Mouse (Mus musculus): ENCODE data around the gene Ppp4r4. TPM values are rescaled to one million over a fixed set of nuclear protein-coding genes. Genes with fewer than 3 reads are reported as not detected.
A peak's percentile ranks its signal among the peaks of the same experiment; 100 is the strongest.

Ppp4r4 gene
- polyA plus RNA-seq, 1 experiment from 2014 or later = 3.5 TPM

GRCm38 (mm10) chr12:103515638-103516037, 16.4 kb upstream of the Ppp4r4 start:
- Histone ChIP-seq H3K9me3 (ENCODE audit: control insufficient read depth, low read length) (no peaks in the 10 kb centered on the region), H3K27ac (ENCODE audit: low read depth, low read length) (no peak overlapping the region), H3K4me3 (ENCODE audit: low read depth, low read length) (no peak overlapping the region), H3K9ac (ENCODE audit: low read length) (no peak overlapping the region), H3K36me3 (ENCODE audit: control insufficient read depth, insufficient read depth, low read length) (no peaks in the 10 kb centered on the region), H3K27me3 (ENCODE audit: control insufficient read depth, insufficient read depth, low read length) (no peaks in the 10 kb centered on the region), H3K4me1 (ENCODE audit: control insufficient read depth, insufficient read depth, low read length) (peaks cover 4% of the 10 kb centered on the region; the same call in 1 of the 2 replicates), H3K4me2 (no peak overlapping the region)
- ATAC-seq (ENCODE audit: low FRiP score) (no peak), DNase-seq (ENCODE audit: low spot score, missing footprints) (no peak)
- 84% methylated on average over 4 of the region's 4 CpGs for WGBS

- Histone ChIP-seq H3K9me3 (ENCODE audit: control insufficient read depth, low read length) (no peaks in the 10 kb centered on the region), H3K4me3 (ENCODE audit: low read depth, low read length) (no peak overlapping the region), H3K9ac (ENCODE audit: low read length) (no peak overlapping the region), H3K36me3 (ENCODE audit: control insufficient read depth, insufficient read depth, low read length) (no peaks in the 10 kb centered on the region), H3K4me2 (no peak overlapping the region), H3K27me3 (ENCODE audit: control insufficient read depth, insufficient read depth, low read length) (no peaks in the 10 kb centered on the region), H3K4me1 (ENCODE audit: control insufficient read depth, insufficient read depth, low read length) (peaks cover 2% of the 10 kb centered on the region; the same call in 1 of the 2 replicates), H3K27ac (ENCODE audit: low read depth, low read length) (no peak overlapping the region)
- 91% methylated on average over 6 of the region's 6 CpGs for WGBS
- DNase-seq (ENCODE audit: low spot score, missing footprints) (no peak), ATAC-seq (ENCODE audit: low FRiP score) (no peak)
These were observed 13.4 kb upstream of the Ppp4r4 start for GRCm38 (mm10) chr12:103518640-103519039.

- H3K9ac ChIP-seq (ENCODE audit: low read length) = no peak overlapping the region
- H3K9me3 ChIP-seq (ENCODE audit: control insufficient read depth, low read length) = no peaks in the 10 kb centered on the region
- H3K36me3 ChIP-seq (ENCODE audit: control insufficient read depth, insufficient read depth, low read length) = no peaks in the 10 kb centered on the region
- H3K4me2 ChIP-seq = no peak overlapping the region
- ATAC-seq (ENCODE audit: low FRiP score) (no peak), DNase-seq (ENCODE audit: low spot score, missing footprints) (no peak)
- no peak overlapping the region for H3K4me3 ChIP-seq (ENCODE audit: low read depth, low read length)
- H3K27ac ChIP-seq (ENCODE audit: low read depth, low read length) = no peak overlapping the region
- peaks cover 4% of the 10 kb centered on the region for H3K4me1 ChIP-seq (ENCODE audit: control insufficient read depth, insufficient read depth, low read length)
- WGBS = 80% methylated on average over 2 of the region's 2 CpGs
- H3K27me3 ChIP-seq (ENCODE audit: control insufficient read depth, insufficient read depth, low read length) = no peaks in the 10 kb centered on the region
These were observed 1.5 kb upstream of the Ppp4r4 start for GRCm38 (mm10) chr12:103530596-103530995.

GRCm38 (mm10) chr12:103532649-103533395, 739 bp downstream of the Ppp4r4 start:
- H3K4me2 ChIP-seq = peak overlapping the region; percentile 94
- DNase-seq (ENCODE audit: low spot score, missing footprints) (peak; percentile 96), ATAC-seq (ENCODE audit: low FRiP score) (peak; percentile 75)
- H3K27me3 ChIP-seq (ENCODE audit: control insufficient read depth, insufficient read depth, low read length) = no peaks in the 10 kb centered on the region
- H3K9me3 ChIP-seq (ENCODE audit: control insufficient read depth, low read length) = no peaks in the 10 kb centered on the region
- no peaks in the 10 kb centered on the region for H3K36me3 ChIP-seq (ENCODE audit: control insufficient read depth, insufficient read depth, low read length)
- under 1% methylated on average over 44 of the region's 44 CpGs for WGBS
- H3K27ac ChIP-seq (ENCODE audit: low read depth, low read length) = no peak overlapping the region
- peak overlapping the region; percentile 75 for H3K9ac ChIP-seq (ENCODE audit: low read length)
- peaks cover 4% of the 10 kb centered on the region for H3K4me1 ChIP-seq (ENCODE audit: control insufficient read depth, insufficient read depth, low read length)
- peak overlapping the region; percentile 64 for H3K4me3 ChIP-seq (ENCODE audit: low read depth, low read length)

- Histone ChIP-seq H3K36me3 (ENCODE audit: control insufficient read depth, insufficient read depth, low read length) (no peaks in the 10 kb centered on the region), H3K27ac (ENCODE audit: low read depth, low read length) (no peak overlapping the region), H3K4me3 (ENCODE audit: low read depth, low read length) (no peak overlapping the region), H3K9me3 (ENCODE audit: control insufficient read depth, low read length) (no peaks in the 10 kb centered on the region), H3K9ac (ENCODE audit: low read length) (no peak overlapping the region), H3K4me1 (ENCODE audit: control insufficient read depth, insufficient read depth, low read length) (no peaks in the 10 kb centered on the region), H3K27me3 (ENCODE audit: control insufficient read depth, insufficient read depth, low read length) (no peaks in the 10 kb centered on the region), H3K4me2 (no peak overlapping the region)
- WGBS = 77% methylated on average over 4 of the region's 4 CpGs
- no peak for DNase-seq (ENCODE audit: low spot score, missing footprints)
- no peak for ATAC-seq (ENCODE audit: low FRiP score)
These were observed 8.3 kb downstream of the Ppp4r4 start for GRCm38 (mm10) chr12:103540429-103540828.

- peaks cover 4% of the 10 kb centered on the region; the same call in 1 of the 2 replicates for H3K4me1 ChIP-seq (ENCODE audit: control insufficient read depth, insufficient read depth, low read length)
- H3K4me3 ChIP-seq (ENCODE audit: low read depth, low read length) = no peak overlapping the region
- H3K4me2 ChIP-seq = no peak overlapping the region
- H3K27me3 ChIP-seq (ENCODE audit: control insufficient read depth, insufficient read depth, low read length) = no peaks in the 10 kb centered on the region
- H3K36me3 ChIP-seq (ENCODE audit: control insufficient read depth, insufficient read depth, low read length) = no peaks in the 10 kb centered on the region
- WGBS = 90% methylated on average over 2 of the region's 2 CpGs
- DNase-seq (ENCODE audit: low spot score, missing footprints) = no peak
- no peak for ATAC-seq (ENCODE audit: low FRiP score)
- H3K27ac ChIP-seq (ENCODE audit: low read depth, low read length) = no peak overlapping the region
- no peaks in the 10 kb centered on the region for H3K9me3 ChIP-seq (ENCODE audit: control insufficient read depth, low read length)
- no peak overlapping the region for H3K9ac ChIP-seq (ENCODE audit: low read length)
These were observed 11.3 kb downstream of the Ppp4r4 start for GRCm38 (mm10) chr12:103543351-103543750.

- no peak overlapping the region for H3K9ac ChIP-seq (ENCODE audit: low read length)
- no peaks in the 10 kb centered on the region for H3K36me3 ChIP-seq (ENCODE audit: control insufficient read depth, insufficient read depth, low read length)
- H3K27me3 ChIP-seq (ENCODE audit: control insufficient read depth, insufficient read depth, low read length) = no peaks in the 10 kb centered on the region
- DNase-seq (ENCODE audit: low spot score, missing footprints) = peak; percentile 91
- peak; percentile 40; the same call in 1 of the 2 replicates for ATAC-seq (ENCODE audit: low FRiP score)
- H3K9me3 ChIP-seq (ENCODE audit: control insufficient read depth, low read length) = no peaks in the 10 kb centered on the region
- H3K4me2 ChIP-seq = no peak overlapping the region
- no peak overlapping the region for H3K4me3 ChIP-seq (ENCODE audit: low read depth, low read length)
- H3K4me1 ChIP-seq (ENCODE audit: control insufficient read depth, insufficient read depth, low read length) = peaks cover 4% of the 10 kb centered on the region; the same call in 1 of the 2 replicates
- 8% methylated on average over 3 of the region's 3 CpGs for WGBS
- H3K27ac ChIP-seq (ENCODE audit: low read depth, low read length) = no peak overlapping the region
These were observed 12.1 kb downstream of the Ppp4r4 start for GRCm38 (mm10) chr12:103544213-103544612.

GRCm38 (mm10) chr12:103547438-103547837, 15.4 kb downstream of the Ppp4r4 start:
- H3K27me3 ChIP-seq (ENCODE audit: control insufficient read depth, insufficient read depth, low read length) = no peaks in the 10 kb centered on the region
- ATAC-seq (ENCODE audit: low FRiP score) = no peak
- no peak for DNase-seq (ENCODE audit: low spot score, missing footprints)
- H3K4me1 ChIP-seq (ENCODE audit: control insufficient read depth, insufficient read depth, low read length) = peaks cover 4% of the 10 kb centered on the region; the same call in 1 of the 2 replicates
- H3K4me3 ChIP-seq (ENCODE audit: low read depth, low read length) = no peak overlapping the region
- no peaks in the 10 kb centered on the region for H3K9me3 ChIP-seq (ENCODE audit: control insufficient read depth, low read length)
- no peak overlapping the region for H3K9ac ChIP-seq (ENCODE audit: low read length)
- H3K36me3 ChIP-seq (ENCODE audit: control insufficient read depth, insufficient read depth, low read length) = no peaks in the 10 kb centered on the region
- no peak overlapping the region for H3K27ac ChIP-seq (ENCODE audit: low read depth, low read length)
- H3K4me2 ChIP-seq = no peak overlapping the region
- WGBS = 31% methylated on average over 2 of the region's 2 CpGs

- no peak overlapping the region for H3K9ac ChIP-seq (ENCODE audit: low read length)
- DNase-seq (ENCODE audit: low spot score, missing footprints) (no peak), ATAC-seq (ENCODE audit: low FRiP score) (no peak)
- H3K4me1 ChIP-seq (ENCODE audit: control insufficient read depth, insufficient read depth, low read length) = peaks cover 4% of the 10 kb centered on the region; the same call in 1 of the 2 replicates
- H3K27me3 ChIP-seq (ENCODE audit: control insufficient read depth, insufficient read depth, low read length) = no peaks in the 10 kb centered on the region
- H3K4me3 ChIP-seq (ENCODE audit: low read depth, low read length) = no peak overlapping the region
- 76% methylated on average over 4 of the region's 4 CpGs for WGBS
- H3K27ac ChIP-seq (ENCODE audit: low read depth, low read length) = no peak overlapping the region
- H3K36me3 ChIP-seq (ENCODE audit: control insufficient read depth, insufficient read depth, low read length) = no peaks in the 10 kb centered on the region
- no peaks in the 10 kb centered on the region for H3K9me3 ChIP-seq (ENCODE audit: control insufficient read depth, low read length)
- H3K4me2 ChIP-seq = no peak overlapping the region
These were observed 16.4 kb downstream of the Ppp4r4 start for GRCm38 (mm10) chr12:103548526-103548925.

Measured in midbrain, embryonic 11.5 days (tissue).